Mouse (Mus musculus) hematopoietic stem cell, adult 5-6 weeks (primary cell): ENCODE measurements around the gene Tspan31. TPM values are rescaled to one million over a fixed set of nuclear protein-coding genes. Genes with fewer than 3 reads are reported as not detected.

Source experiments
- ATAC-seq, 2 experiments: fragments of 125-278 bp in 1 of 2; replicated peaks in 1 of 2; 2 replicates each; pipeline ENCODE4 v1.8.0; 2016 to 2017; ENCODE audit warnings: inconsistent platforms in 2 of 2, mild to moderate bottlenecking in 2 of 2, moderate number of reproducible peaks in 2 of 2, low read depth in 1 of 2, moderate TSS enrichment in 1 of 2; ENCODE audit not compliant: low FRiP score in 2 of 2, poor library complexity in 2 of 2, severe bottlenecking in 2 of 2, insufficient read depth in 1 of 2, low TSS enrichment in 1 of 2
- total RNA-seq: library from RNA; stranded (forward); fragments of 172-1452, 232-1000 nt; gene quantifications from 2 replicates; pipeline ENCODE4 v1.2.3, GENCODE M21; 2017

Tspan31 gene
- total RNA-seq, 1 experiment from 2014 or later = 54.5 TPM

GRCm38 (mm10) chr10:127030336-127031296 is 39.4 kb downstream of the Tspan31 start, which contains the start of gene Tsfm:
Tsfm (minus strand) TSS chr10:127030840.
- ATAC-seq = peak; percentile 86 to 97

GRCm38 (mm10) chr10:127018422-127018821 is 51.6 kb downstream of the Tspan31 start:
- ATAC-seq = no peak

Other genes with a start within 250 kb of the Tspan31 start
- gene Atp23, start 168.9 kb downstream of the Tspan31 start, total RNA-seq = 7.9 and 16.9 TPM in 2 replicates
- 41.1 and 46.3 TPM in 2 replicates for gene Ctdsp2, start 91.5 kb downstream of the Tspan31 start, total RNA-seq
- gene Avil, start 69.6 kb downstream of the Tspan31 start, total RNA-seq = 0.30 TPM in 1 of 2 replicates, not detected in the other
- 23.6 and 35.5 TPM in 2 replicates for gene Tsfm, start 39.4 kb downstream of the Tspan31 start, total RNA-seq
- 16.5 and 19.4 TPM in 2 replicates for gene Mettl1, start 28.9 kb downstream of the Tspan31 start, total RNA-seq
- gene Eef1akmt3, start 28.8 kb downstream of the Tspan31 start, total RNA-seq = not detected in 2 replicates
- 0.25 TPM in 1 of 2 replicates, not detected in the other for gene Cyp27b1, start 22.0 kb downstream of the Tspan31 start, total RNA-seq
- gene March9, start 10.1 kb downstream of the Tspan31 start, total RNA-seq = 0.89 and 2.2 TPM in 2 replicates
- gene Cdk4, start 6.7 kb downstream of the Tspan31 start, total RNA-seq = 483 and 646 TPM in 2 replicates
- gene Agap2, start 5.0 kb upstream of the Tspan31 start, total RNA-seq = 59.3 and 89.6 TPM in 2 replicates
- 157 and 201 TPM in 2 replicates for gene Os9, start 50.9 kb upstream of the Tspan31 start, total RNA-seq
- 43.3 and 48.6 TPM in 2 replicates for gene B4galnt1, start 95.0 kb upstream of the Tspan31 start, total RNA-seq
- 0.30 and 0.50 TPM in 2 replicates for gene Slc26a10, start 110.4 kb upstream of the Tspan31 start, total RNA-seq
- 8.7 and 18.4 TPM in 2 replicates for gene Arhgef25, start 119.8 kb upstream of the Tspan31 start, total RNA-seq
- 56.2 and 56.8 TPM in 2 replicates for gene Dtx3, start 125.5 kb upstream of the Tspan31 start, total RNA-seq
- gene Pip4k2c, start 141.3 kb upstream of the Tspan31 start, total RNA-seq = 14.8 and 19.7 TPM in 2 replicates
- gene Kif5a, start 193.1 kb upstream of the Tspan31 start, total RNA-seq = 0.94 and 1.5 TPM in 2 replicates
- gene Dctn2, start 196.1 kb upstream of the Tspan31 start, total RNA-seq = 85.8 and 96.8 TPM in 2 replicates
- 5.9 and 6.3 TPM in 2 replicates for gene Mbd6, start 218.8 kb upstream of the Tspan31 start, total RNA-seq
- gene Mars, start 241.5 kb upstream of the Tspan31 start, total RNA-seq = 104 and 211 TPM in 2 replicates